ENCODE assay signal across 15 mouse cellular contexts in genomic region chr7:67683006-67683405, GRCm38 (mm10).
"Had no signal": no experiment of that assay in that cellular context is flagged by ENCODE, and none has a peak within 500 bp of the region (broad histone marks: within the 10 kb centered on the region; RNA-seq: fewer than 3 reads in every experiment).

No protein-coding gene starts in this region.

- H3K9me3 ChIP-seq: liver, embryonic 13.5 days; lung, embryonic 15.5 days had no signal

- H3K27ac ChIP-seq: limb, embryonic 12.5 days; liver, embryonic 13.5 days; lung, embryonic 15.5 days; macrophage; midbrain, embryonic 12.5 days had no signal

- H3K4me1 ChIP-seq: limb, embryonic 12.5 days; liver, embryonic 13.5 days; lung, embryonic 15.5 days; megakaryocyte, embryonic 14.5 days; midbrain, embryonic 12.5 days had no signal

- H3K27me3 ChIP-seq: limb, embryonic 12.5 days; liver, embryonic 13.5 days; lung, embryonic 15.5 days; midbrain, embryonic 12.5 days had no signal

- H3K4me3 ChIP-seq: limb, embryonic 12.5 days; liver, embryonic 13.5 days; lung, embryonic 15.5 days; megakaryocyte, embryonic 14.5 days; midbrain, embryonic 12.5 days had no signal

- H3K9ac ChIP-seq: limb, embryonic 12.5 days; liver, embryonic 13.5 days; liver, postnatal 0 days; lung, embryonic 15.5 days; midbrain, embryonic 12.5 days had no signal

- ATAC-seq: liver, postnatal 0 days; midbrain, embryonic 16.5 days had no signal

- DNase-seq: kidney, adult 2 months; kidney, postnatal 10 days; layer of hippocampus, postnatal 36 days; liver; liver, embryonic 13.5 days; liver, postnatal 0 days; lung, postnatal 14 days; thymus, adult 18-20 months; thymus, postnatal 14 days had no signal

- H3K4me2 ChIP-seq: limb, embryonic 12.5 days; liver, embryonic 13.5 days; lung, embryonic 15.5 days; midbrain, embryonic 12.5 days had no signal
